Mouse (Mus musculus) induced T-regulatory cell, adult 2 months (primary cell): Measurements from ENCODE around the gene Apaf1.

Source experiments
- DNase-seq: peaks from one replicate; pipeline ENCODE4 v3.0.0-alpha.2; 2012; ENCODE audit warnings: low read depth

The Apaf1 gene

DNA sequence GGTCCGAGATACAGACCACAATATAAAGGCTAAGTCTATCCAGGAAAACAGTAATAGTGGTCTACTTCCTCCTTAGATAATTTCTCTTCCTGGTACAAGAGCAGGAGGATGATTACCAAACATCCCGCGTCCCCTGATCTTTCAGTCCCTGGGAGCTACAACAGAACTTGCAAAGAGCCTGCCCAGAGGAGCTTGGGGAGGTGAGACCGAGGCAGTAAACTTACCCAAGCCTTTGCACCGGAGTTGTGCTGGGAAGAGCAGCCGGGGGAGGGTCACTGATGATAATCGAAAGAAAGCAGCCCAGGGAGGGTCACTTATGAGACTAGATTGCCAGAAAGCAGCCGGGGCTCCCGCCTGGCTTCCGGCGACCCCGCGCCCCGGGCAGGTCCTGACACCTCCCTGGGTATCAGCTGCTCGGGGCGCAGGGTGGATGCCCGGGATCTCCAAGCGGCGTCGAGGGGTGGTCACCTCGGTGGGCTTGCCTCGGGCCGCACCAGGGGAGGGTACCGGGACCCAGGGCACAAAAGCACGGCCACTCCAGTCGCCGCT is 537 bp downstream of the Apaf1 start:
- peak; percentile 64 for DNase-seq

DNA sequence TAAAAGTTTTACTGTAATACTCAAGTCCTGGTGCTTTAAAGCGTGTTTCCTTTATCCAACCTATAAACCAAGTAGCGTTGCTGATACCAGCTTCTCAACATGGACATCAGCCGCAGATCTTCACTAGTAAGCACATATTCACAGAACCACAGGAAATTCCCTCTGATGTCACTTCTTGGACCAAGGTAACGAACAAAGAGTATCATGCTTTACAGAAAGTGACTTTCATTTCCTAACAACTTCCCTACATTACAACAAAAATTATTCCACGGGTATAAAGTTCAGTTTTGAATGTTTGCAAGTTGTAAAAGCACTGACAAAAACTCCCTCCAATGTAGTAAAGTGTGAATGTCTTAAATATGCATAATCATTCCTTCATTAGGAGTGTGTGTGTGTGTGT is 2.0 kb downstream of the Apaf1 start:
- DNase-seq = peak; percentile 60

DNA sequence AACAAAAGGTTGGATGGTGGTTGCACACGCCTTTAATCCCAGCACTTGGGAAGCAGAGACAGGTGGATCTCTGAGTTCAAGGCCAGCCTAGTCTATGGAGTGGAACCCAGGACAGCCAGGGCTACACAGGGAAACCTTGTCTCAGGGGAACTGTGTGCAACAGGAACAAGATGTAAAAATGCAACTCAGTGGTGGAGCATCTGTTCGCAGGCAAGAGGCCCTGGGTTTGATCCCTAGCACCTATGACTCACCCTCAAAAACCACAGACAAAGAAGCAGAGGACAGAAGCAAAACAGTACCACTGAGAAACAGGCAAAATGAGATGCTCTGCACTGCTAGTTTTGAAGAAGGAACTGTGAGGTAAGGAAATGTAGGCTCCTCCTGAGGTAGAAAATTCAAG is 5.9 kb downstream of the Apaf1 start:
- peak; percentile 34 for DNase-seq

DNA sequence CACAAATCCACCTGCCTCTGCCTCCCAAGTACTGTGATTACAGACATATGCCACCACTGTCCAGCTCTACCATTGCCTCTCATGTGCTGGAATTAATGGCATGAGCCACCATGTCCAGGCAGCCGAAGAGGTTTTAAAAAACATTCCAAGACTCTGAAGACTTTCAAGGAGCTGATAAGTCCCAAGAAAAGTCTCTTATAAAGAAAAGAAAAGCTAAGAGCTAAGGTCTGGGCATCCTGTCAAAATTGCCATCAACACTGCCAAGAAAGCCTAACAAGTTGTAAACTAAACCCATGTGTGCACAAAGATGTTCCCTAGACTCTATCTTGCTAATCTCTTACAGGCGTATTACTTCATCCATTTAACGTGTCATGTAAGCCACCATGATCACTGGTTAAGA is 9.2 kb downstream of the Apaf1 start:
- no peak for DNase-seq

GRCm38 (mm10) chr10:91071768-91072167 is 10.8 kb downstream of the Apaf1 start:
- peak; percentile 69 for DNase-seq

GRCm38 (mm10) chr10:91062355-91062754 is 20.2 kb downstream of the Apaf1 start:
- DNase-seq = no peak

DNA sequence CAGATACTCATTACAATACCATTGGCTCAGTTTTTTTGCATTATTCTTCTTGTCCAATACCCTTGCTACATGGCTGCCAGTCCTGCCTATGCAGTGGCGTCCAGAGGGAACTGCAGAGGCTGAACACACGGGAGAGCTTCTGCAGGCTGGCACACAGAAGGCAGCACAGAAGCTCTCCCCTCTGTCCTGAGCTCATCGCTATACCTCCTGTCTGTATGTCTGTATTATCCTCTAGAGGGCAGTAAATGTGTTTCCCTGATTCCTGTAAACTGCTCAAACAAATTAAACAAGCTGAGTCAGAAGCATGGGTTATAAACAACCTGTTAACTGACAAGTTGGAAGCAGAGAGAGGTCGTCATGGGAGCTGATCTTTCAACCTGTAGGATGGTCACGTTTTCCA is 21.8 kb downstream of the Apaf1 start:
- peak; percentile 38 for DNase-seq

DNA sequence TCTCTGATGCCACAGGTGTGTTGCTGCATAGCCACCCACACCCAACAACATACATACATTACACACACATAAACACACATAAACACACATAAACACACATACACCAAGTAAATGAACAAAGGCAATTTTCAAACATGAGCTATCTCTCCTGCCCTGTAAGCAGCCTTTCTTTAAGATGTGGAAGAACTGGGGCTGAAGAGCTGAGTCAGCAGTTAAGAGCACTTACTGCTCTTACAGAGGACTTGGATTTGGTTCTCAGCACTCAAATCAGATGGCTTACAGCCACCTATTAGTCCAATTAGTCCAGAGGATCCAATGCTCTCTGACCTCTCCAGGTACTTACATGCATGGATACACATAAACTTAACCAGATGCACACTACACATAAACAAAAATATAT is 29.8 kb downstream of the Apaf1 start:
- no peak for DNase-seq

- DNase-seq = no peak
Measured at GRCm38 (mm10) chr10:91051156-91051555, 31.4 kb downstream of the Apaf1 start.

DNA sequence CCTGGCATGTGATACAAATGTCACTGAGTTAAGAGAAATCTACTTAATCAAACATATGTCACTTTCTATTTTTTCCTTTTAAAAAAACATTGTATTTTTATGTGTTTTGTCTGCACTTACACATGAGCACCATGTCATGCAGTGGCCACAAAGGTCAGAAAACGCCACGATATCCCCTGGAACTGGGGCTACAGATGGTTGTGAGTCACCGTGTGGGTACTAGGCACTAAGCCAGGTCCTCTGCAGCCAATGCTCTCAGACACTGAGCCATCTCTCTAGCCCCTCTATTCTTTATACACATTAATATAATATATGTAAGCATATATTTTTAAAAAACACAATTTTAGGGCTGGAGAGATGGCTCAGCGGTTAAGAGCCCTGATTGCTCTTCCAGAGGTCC is 32.9 kb downstream of the Apaf1 start:
- DNase-seq = no peak

DNA sequence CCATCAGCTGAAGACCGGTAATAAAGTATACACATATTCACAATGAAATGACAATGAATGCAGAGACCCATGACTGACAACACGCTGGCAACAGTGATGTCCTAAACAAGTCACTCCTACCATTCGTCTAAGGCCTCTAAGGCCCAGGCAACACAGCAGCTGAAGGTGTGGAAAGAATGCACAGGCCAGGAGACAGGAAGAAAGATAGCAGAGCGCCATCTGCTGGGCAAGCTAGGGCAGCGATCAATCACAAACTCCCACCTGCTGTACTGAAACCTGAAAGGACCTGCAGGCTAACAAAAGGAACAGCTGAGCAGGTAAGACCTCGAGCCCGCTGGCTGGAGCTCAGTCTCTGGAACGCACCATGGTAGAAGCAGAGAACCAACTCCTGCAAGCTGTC is 48.6 kb downstream of the Apaf1 start:
- DNase-seq = peak; percentile 74

DNA sequence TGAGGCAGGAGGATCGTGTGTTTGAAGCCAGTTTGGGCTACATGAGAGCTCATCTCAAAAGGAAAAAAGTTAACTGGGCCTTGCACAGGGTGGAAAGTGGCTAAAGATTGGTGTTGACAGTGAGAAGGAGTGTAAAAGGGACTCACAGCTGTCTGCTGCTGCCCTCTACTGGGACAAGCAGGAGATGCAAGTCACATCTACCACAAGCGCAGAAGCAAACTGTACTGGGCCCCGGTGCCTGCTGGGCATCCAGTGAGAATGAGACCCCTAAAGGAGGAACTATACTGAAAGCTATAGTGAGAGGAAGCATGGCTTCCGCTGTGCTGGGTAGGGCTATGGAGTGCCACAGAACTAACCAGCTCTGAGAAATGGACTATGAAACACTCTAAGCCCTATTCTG is 50.2 kb downstream of the Apaf1 start:
- DNase-seq = peak; percentile 71

GRCm38 (mm10) chr10:91031176-91031575 is 51.4 kb downstream of the Apaf1 start:
- DNase-seq = no peak

- peak; percentile 8 for DNase-seq
Measured at GRCm38 (mm10) chr10:91029002-91029539, 53.5 kb downstream of the Apaf1 start.

GRCm38 (mm10) chr10:91027964-91028363 is 54.6 kb downstream of the Apaf1 start:
- no peak for DNase-seq

DNA sequence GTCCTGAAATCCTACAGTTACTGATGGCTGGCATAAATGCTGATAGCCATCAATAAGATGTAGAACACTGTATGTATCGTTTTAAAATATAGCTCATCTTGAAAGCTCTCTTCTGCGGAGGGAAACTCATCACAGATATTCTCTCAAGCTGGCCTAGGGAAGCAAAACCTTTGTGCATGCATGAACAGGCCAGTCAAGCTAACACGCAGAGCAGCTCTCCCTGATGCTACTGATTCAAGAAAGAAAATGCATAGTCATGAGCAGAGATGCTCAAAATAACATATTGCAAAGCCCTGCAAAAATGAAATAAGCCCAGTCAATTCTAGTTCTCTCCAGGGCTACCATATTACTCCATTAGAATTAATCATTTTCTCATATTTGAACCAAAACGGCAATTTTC is 55.1 kb downstream of the Apaf1 start:
- DNase-seq = no peak

DNA sequence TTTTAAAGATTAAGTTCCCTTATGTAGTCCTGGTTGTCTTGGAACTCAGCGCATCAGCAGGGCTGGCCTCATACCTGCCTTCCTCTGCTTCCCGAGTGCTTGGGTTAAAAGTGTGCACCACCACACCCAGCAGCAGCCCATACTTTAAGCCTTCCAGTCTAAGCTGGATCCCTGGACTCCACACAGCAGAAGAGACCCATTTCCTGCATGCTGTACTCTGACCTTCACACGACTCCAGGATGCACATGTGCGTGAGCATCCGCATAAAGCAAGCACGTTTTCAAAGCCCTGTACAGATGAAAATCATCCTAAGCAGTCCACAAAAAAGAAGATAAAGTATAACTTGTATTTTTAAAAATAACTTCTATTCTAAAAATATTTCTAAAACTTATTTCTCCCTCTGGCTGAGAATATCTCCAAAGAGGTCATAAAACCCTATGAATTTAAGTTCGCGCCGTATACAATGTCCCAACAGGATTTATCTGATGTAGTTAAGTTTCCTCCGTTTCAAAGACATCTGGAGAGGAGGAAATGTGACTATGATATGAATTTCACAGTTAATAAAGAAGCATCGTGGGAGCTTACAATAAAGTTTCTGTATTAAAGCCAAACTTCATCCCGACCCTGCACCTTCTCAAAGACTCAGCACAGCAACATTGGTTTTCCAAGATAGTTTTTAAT is 76.6 kb downstream of the Apaf1 start:
- no peak for DNase-seq

GRCm38 (mm10) chr10:91001421-91001820 is 81.1 kb downstream of the Apaf1 start:
- no peak for DNase-seq

GRCm38 (mm10) chr10:90999899-91000298 is 82.7 kb downstream of the Apaf1 start:
- DNase-seq = no peak

GRCm38 (mm10) chr10:90993869-90994268 is 88.7 kb downstream of the Apaf1 start:
- DNase-seq = no peak

GRCm38 (mm10) chr10:90992237-90992636 is 90.3 kb downstream of the Apaf1 start:
- no peak for DNase-seq

DNA sequence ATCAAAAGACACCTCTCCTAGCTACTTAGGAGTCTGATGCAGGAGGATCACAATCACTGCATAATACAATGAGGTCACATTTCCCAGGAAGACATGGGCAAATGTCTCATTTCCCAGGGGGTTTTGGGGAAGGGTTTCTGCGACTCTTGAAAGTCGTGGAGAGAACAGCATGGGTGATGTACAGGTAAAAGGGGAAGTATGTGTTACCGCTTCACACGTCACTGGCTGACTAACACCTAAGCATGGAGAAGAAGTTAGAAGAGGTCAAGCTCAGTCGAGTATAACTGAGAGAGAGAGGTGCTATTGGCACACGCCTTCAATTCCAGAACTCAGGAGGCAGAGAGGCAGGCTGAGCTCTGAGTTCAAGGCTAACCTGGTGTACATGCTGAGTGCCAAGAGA is 92.2 kb downstream of the Apaf1 start:
- no peak for DNase-seq

DNA sequence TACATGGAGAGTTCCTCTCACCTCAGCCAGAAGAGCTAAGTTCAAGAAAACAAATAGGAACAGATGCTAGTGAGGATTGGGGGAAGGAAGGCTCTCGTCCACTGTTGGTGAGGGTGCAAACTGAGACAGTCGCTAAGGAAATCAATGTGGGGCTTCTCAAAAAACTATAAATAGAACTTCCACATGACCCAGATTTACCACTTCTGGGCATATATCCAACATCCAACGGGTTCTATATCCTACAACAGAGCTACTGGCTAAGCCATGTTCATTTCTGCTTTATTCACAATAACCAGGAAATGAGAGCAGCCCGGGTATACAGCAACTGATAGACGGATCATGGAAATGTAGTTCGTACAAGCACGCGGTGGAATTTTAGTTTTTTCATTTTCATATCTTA is 99.5 kb downstream of the Apaf1 start:
- DNase-seq = no peak

DNA sequence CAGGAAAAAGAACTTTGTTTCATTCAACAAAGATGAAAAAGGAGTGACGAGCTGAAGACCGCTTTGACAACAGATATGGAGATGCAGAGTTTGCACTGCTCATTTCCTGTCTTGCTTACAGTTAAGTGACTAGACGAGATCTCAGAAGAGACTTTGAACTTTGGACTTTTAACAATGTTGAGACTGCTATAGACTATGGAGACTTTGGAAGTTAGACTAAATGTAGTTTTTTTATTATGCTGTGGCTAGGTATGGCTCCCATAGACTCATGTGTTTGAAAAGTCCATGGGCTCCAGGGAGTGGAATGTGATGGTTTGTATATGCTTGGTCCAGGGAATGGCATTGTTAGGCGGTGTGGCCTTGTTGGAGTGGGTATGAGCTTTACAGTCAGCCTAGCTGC is 100.8 kb downstream of the Apaf1 start:
- DNase-seq = no peak
